Mouse (Mus musculus) fat pad, adult 2 months (tissue): ENCODE measurements around the gene Tor3a.
"Not testable (repeated sequence)": the region's sequence is repeated elsewhere in the genome, so short reads cannot be mapped to it uniquely, and the experiment has no call there.

Experiments
- DNase-seq: peaks from one replicate; pipeline ENCODE4 v3.0.0-alpha.2; 2011; ENCODE audit warnings: low read depth, low spot score; ENCODE audit errors: extremely low read depth

Gene Tor3a

GRCm38 (mm10) chr1:156672720-156673475 is 1.3 kb downstream of the Tor3a start:
- no peak for DNase-seq

DNA sequence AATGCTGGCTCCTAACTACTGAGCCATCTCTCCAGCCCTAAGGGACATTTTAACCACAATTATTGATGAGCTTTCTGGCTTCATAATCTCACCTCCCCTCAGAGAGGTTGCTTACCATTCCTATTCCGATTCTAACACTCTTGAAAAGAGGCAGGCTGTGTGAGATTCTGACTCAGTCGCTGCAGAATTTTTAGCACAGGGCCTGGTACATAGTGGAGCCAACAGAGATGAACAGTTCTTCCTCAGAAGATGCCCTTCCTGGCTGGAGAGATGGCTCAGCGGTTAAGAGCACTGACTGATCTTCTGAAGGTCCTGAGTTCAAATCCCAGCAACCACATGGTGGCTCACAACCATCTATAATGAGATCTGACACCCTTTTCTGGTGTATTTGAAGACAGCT is 2.2 kb downstream of the Tor3a start:
- no peak for DNase-seq

DNA sequence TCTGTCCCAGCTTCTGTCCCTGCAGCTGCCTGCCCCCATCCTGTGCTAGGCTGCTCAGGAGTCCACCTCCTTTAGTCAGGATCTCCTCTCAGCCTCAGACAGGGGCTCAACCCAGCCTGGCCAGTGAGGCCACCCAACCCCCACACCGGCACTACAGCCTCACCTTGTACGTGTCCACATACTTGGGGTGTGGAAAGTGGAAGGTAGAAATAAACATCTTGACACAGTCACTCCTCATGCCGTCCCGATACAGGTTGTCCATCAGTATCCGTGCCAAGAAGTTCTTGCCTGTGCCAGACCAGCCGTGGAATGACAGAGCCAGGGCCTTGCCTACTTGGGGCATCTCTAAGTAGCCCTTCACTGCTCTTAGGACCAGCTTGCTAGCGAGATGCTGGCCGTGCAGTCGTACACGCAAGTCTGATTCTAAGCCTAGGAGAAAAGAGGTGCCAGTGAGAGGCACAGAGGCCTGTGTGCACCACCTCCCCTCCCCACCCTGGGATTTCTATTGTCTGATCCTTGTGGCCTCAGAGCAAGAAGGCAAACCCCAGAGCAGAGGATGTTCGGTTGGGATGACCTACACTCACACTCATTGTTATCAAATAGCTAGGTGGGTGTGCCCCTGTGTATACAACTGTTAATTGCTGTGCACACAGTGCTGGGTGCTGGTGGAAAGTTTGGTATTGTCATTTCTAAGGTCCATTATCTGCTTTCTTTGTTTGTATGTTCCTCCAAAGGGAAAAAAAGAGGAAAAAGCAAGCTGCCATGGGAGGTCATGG is 4.8 kb downstream of the Tor3a start:
- no peak for DNase-seq

GRCm38 (mm10) chr1:156668602-156669001 is 5.6 kb downstream of the Tor3a start:
- no peak for DNase-seq

- DNase-seq: no peak
Measured at GRCm38 (mm10) chr1:156667141-156667926, 6.8 kb downstream of the Tor3a start.

DNA sequence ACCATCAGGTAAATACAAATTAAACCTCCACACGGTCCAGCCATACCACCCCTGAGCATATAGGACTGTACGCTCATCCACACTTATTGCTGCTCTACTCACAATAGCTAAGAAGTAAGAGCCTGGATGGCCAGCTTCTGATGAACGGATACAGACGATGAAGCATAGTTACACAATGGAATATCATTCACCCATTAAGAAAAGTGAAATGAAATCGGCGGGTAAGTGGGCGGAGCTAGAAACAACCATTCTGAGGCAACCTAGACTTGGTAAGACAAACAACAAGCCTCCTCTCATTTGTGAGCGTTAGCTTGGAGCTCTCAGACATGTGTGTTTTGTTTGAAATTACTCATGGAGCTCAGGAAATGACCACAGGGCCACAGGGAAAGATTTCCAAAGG is 8.4 kb downstream of the Tor3a start:
- no peak for DNase-seq

DNA sequence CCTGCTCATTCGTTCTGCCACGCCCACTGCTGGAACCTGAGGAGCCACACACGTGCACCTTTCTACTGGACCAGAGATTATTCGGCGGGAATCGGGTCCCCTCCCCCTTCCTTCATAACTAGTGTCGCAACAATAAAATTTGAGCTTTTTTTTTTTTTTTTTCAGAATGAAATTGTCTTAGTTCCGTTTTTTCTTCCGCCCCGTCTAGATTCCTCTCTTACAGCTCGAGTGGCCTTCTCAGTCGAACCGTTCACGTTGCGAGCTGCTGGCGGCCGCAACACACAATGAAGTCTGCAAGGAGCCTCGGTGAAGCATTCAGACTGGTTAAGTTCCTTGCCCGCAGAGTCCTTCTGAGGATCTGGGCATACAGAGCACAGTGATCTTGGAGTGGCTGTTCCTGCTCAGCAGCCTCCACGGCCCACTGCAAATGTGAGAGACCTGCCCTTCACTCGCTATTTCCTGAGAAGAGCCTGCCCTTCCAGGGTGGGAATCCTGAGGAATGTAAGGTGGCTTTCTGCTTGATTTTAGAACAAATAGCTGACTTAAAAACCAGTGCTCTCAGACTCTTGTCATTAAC is 13.4 kb downstream of the Tor3a start:
- not testable (repeated sequence) for DNase-seq

DNA sequence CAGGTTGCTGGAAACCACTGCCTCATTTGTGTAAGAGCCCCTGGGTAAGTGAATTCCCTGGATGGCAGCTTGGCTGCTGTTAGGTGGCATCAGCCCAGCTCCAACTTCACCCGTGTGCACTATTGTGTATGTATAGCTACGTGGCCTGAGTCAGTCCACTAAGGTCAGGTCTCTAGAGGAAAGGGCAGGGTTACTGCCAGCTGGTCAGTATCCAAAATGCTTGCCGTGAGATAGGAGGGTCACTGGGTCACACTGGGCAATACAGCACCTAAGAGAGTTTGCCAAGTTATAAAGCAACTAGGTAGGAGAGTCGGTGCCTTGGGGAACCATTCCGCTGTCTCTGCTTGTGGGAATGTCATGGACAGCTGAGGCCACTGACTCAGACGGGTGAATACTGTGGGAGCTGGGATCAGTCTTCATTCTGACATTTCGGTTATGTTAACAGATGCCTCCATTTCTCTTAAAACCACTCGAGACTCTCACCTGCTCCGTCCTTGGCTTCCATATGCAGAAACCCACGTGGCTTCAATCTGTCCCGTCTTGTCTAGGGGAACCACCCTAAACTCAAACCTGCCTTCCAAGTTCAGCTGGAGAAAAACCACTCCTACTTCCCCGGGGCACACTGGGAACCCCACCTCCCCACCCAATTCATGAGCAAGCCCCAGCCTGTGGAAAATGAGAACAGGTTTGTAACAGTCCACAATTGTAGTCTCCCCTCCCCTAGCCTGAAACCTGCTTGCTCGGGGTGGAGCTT is 14.1 kb downstream of the Tor3a start:
- peak; percentile 97 for DNase-seq

DNA sequence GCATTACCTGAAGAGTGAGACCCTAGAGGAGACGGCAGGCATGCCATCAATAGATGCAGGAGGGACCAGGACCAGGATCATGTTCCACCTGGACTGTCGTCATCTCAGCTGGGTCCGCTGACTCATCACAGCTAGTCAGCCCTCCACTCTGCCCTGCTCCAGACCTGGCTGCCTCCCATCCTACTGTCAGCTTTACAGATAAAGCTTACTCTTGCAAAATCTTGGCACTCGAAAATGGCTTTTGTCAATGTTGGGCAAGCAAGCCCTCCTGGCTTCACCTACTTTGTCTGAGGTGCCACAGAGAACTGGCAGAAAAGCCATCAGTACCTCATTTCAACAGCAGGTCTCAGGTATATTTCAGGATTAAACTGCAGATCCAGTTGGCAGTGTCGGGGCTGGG is 15.5 kb downstream of the Tor3a start:
- DNase-seq: peak; percentile 99

- no peak for DNase-seq
Measured at GRCm38 (mm10) chr1:156657523-156657922, 16.6 kb downstream of the Tor3a start.

DNA sequence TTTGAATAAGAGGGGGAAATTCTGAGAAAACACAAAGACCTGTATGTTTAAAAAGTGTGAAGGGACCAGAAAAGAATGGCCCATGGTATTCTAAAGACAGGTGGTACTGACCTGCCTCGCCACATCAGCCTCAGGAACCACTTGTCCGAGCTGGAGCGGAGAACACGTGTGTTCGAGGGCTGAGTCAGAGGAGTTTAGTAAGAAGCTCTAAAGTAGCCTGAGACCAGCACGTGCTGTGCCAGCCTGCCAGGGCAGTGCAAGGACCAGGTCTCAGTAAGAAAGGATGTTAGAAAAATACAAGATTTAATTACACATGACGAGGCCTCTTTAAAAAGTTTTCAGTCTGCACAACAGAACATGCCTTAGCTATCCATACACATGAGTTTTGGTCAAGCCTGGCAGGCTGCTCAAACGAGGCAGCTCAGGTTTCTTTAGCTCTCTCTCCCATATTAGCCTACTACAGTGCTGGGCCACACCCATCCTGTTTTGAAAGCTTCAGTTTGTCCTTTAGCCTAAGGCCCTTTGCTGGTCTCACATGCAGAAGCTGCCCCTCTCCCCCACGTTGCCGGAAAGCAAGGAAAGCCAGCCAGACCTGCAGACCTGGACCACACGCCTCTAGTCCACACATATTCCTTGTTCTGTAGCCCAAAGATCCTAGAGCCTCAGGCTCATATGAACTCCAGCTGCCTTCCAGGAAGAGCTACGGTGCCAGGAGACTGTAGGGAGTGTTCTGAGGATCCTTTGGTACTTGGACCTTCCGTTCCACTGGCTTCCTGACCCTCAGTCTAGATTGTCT is 19.2 kb downstream of the Tor3a start:
- DNase-seq: no peak

- no peak for DNase-seq
Measured at GRCm38 (mm10) chr1:156652189-156652822, 21.9 kb downstream of the Tor3a start.

- no peak for DNase-seq
Measured at GRCm38 (mm10) chr1:156650631-156651030, 23.5 kb downstream of the Tor3a start.

DNA sequence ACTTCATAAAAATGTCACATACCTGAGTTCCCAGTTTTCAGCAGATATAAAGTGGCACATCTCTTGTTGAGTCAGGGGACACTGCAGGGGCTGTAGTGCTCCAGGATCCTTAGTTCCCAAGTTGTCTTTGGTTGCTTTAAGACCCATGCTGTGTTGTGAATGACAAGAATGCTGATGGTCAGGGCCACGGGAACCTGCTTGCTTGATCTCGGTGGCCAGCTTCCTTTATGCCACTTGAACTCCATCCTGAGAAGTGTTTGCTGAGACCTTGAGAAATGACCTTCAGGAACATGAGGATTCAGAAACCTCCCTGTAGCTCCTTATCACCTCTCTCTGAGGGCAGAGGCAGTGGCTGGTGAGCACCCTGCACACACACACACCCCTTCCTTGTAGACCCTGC is 25.5 kb downstream of the Tor3a start:
- no peak for DNase-seq

DNA sequence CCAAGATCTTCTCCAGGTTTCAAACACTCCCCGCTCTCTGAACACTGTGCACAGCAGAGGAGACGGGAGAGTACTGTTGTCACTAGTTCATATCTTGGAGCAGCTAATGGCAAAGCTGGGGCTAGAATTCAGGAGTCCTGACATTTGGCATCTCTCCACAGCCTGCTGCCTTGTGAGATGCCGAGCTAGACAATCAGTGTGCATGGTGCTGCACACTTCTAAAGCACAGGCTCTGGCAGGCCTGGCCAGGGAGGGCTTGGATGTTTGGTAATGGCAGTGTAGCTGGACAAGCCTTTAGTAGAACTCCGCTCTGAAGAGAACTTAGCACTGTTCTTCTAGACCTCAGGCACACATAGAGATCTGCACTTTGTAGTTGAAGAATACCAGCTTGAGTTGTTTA is 28.2 kb downstream of the Tor3a start:
- DNase-seq: no peak

DNA sequence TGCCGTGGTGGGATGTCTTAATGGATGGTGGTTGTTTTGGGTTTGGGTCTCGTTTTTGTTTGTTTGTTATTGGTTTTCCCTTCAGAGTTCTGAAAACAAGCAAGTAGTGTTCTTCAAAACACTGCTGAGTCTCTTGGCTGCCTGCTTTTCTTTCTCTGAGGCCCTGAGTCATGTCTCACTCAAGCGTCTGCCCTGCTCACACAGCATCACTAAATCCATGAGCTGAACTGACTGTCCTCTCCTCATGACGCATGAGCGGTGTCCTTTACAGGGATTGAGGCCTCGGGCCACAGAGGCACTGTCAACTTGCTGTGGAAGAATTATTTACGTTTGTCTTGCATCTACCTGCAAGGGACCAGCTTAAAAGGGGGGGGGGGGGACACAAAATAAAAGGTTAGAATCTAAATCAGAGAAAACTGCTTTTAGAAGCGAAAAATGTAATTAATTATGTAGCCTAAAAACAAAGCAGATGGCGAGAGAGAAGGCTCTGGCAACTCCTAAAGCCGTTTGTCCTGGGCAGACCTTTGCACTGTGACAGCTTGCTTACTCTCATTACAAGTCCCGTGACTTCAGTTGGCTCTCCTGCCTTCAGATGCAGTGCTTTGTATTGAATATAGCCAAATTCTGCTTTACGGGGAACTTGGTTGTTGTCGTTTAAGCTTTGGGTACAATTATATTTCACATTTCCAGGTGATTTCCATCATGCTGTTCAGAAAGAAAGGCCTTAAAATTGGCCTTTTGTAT is 29.2 kb downstream of the Tor3a start:
- no peak for DNase-seq

- no peak for DNase-seq
Measured at GRCm38 (mm10) chr1:156644061-156644460, 30.1 kb downstream of the Tor3a start.

GRCm38 (mm10) chr1:156642813-156643212 is 31.3 kb downstream of the Tor3a start:
- no peak for DNase-seq

DNA sequence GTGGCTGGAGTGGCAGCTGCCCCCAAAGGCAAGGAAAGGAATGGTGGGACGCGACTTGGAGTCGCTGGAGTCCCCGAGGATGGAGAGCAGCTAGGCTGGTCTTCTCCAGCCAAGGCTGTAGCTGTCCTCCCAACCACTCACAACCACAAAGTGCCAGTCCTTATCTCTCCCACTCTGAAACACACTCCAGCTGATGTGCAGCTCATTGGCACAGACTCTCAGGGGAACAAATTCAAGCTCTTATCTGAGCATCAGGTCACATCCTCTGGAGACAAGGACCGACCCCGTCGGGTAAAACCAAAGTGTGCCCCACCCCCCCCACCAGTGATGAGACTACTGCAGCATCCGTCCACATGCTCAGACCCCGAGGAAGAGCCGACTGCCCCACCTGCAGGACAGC is 32.3 kb downstream of the Tor3a start:
- DNase-seq: no peak
